ENCODE assay signal across 8 mouse cellular contexts in genomic region chr9:94456085-94456531, GRCm38 (mm10).
DNase-seq lines count a peak whose midpoint lies in the region; ATAC-seq and TF ChIP-seq lines count a peak whose summit lies in the region.
"Had no signal": no experiment of that assay in that cellular context is flagged by ENCODE, and none has a peak within 500 bp of the region (broad histone marks: within the 10 kb centered on the region; RNA-seq: fewer than 3 reads in every experiment).

No protein-coding gene starts in this region.

- H3K36me3 ChIP-seq in midbrain, postnatal 0 days (ENCODE audit: insufficient read depth, low read length) = no peaks in the 10 kb centered on the region
- H3K36me3 ChIP-seq in midbrain, embryonic 13.5 days = no peaks in the 10 kb centered on the region
- no peaks in the 10 kb centered on the region for H3K36me3 ChIP-seq in forebrain, embryonic 15.5 days

- no peaks in the 10 kb centered on the region for H3K9me3 ChIP-seq in midbrain, postnatal 0 days (ENCODE audit: low read length)
- H3K9me3 ChIP-seq in midbrain, embryonic 13.5 days = no peaks in the 10 kb centered on the region
- no peaks in the 10 kb centered on the region for H3K9me3 ChIP-seq in forebrain, embryonic 15.5 days

- H3K4me3 ChIP-seq in midbrain, postnatal 0 days (ENCODE audit: low read depth, low read length) = no peak overlapping the region
- H3K4me3 ChIP-seq in midbrain, embryonic 13.5 days (replicated peaks) = no peak overlapping the region
- H3K4me3 ChIP-seq in forebrain, embryonic 15.5 days = no peak overlapping the region
- H3K4me3 ChIP-seq: erythroblast, embryonic 14.5 days had no signal

- intact Hi-C loops in left cerebral cortex, postnatal 14 days (cut with DNase I) = no loop called here

- 62% methylated on average over 6 of the region's 6 CpGs for WGBS in midbrain, postnatal 0 days
- WGBS in midbrain, embryonic 13.5 days = 64% methylated on average over 6 of the region's 6 CpGs
- WGBS in forebrain, embryonic 15.5 days = 10% methylated on average over 6 of the region's 6 CpGs

- H3K4me1 ChIP-seq in midbrain, postnatal 0 days (ENCODE audit: insufficient read depth, low read length) = peaks cover 2% of the 10 kb centered on the region; the same call in 1 of the 2 replicates
- peaks cover 4% of the 10 kb centered on the region; the same call in 1 of the 2 replicates for H3K4me1 ChIP-seq in midbrain, embryonic 13.5 days (replicated peaks)
- H3K4me1 ChIP-seq in forebrain, embryonic 15.5 days = peaks cover 14% of the 10 kb centered on the region

- no peak overlapping the region for H3K27ac ChIP-seq in midbrain, postnatal 0 days (ENCODE audit: low read depth, low read length)
- no peak overlapping the region for H3K27ac ChIP-seq in midbrain, embryonic 13.5 days
- no peak overlapping the region for H3K27ac ChIP-seq in forebrain, embryonic 15.5 days (replicated peaks)

- ATAC-seq in midbrain, postnatal 0 days (ENCODE audit: low FRiP score) = no peak
- ATAC-seq in midbrain, embryonic 13.5 days = no peak
- ATAC-seq in forebrain, embryonic 15.5 days (replicated peaks) = peak; percentile 95

- H3K9ac ChIP-seq in midbrain, postnatal 0 days (replicated peaks; ENCODE audit: low read length, poor library complexity, severe bottlenecking) = no peak overlapping the region
- H3K9ac ChIP-seq in midbrain, embryonic 13.5 days (replicated peaks) = no peak overlapping the region
- H3K9ac ChIP-seq in forebrain, embryonic 15.5 days (replicated peaks) = no peak overlapping the region

- no peak for TF ChIP-seq CTCF in midbrain, postnatal 0 days (IDR thresholded peaks at IDR 0.05)

- H3K27me3 ChIP-seq in midbrain, postnatal 0 days (ENCODE audit: insufficient read depth, low read length) = no peaks in the 10 kb centered on the region
- no peaks in the 10 kb centered on the region for H3K27me3 ChIP-seq in midbrain, embryonic 13.5 days
- 0 out of 2 replicates have a peak, but pooled peaks cover 2% of the 10 kb centered on the region for H3K27me3 ChIP-seq in forebrain, embryonic 15.5 days

- H3K4me2 ChIP-seq in midbrain, postnatal 0 days (ENCODE audit: low read depth, low read length, poor library complexity, severe bottlenecking) = no peak overlapping the region
- no peak overlapping the region for H3K4me2 ChIP-seq in midbrain, embryonic 13.5 days (replicated peaks)
- H3K4me2 ChIP-seq in forebrain, embryonic 15.5 days (replicated peaks) = no peak overlapping the region

- DNase-seq in midbrain, postnatal 0 days (ENCODE audit: low spot score) = peak; percentile 50
- DNase-seq in kidney, postnatal 10 days = peak; percentile 42
- DNase-seq in skeletal muscle tissue, adult 2 months (ENCODE audit: low read depth, low spot score) = peak; percentile 28
- no peak for DNase-seq in left cerebral cortex, postnatal 14 days (ENCODE audit: low spot score in 2 of 2)
- DNase-seq in right cerebral cortex, postnatal 25 days = no peak

Comparison
In these comparisons a context has a peak if more than half of its experiments do, and no peak if none do; other contexts are left out.
1. DNase-seq: peak in midbrain, postnatal 0 days (single experiment), kidney, postnatal 10 days (single experiment) and skeletal muscle tissue, adult 2 months (single experiment); none in left cerebral cortex, postnatal 14 days (0 of 2) and right cerebral cortex, postnatal 25 days (single experiment).